Mouse (Mus musculus) layer of hippocampus, adult 9-11 months (tissue): ENCODE measurements around the gene Fbxl8.
"Not testable (repeated sequence)": the region's sequence is repeated elsewhere in the genome, so short reads cannot be mapped to it uniquely, and the experiment has no call there.

Source experiments
- DNase-seq: peaks from one replicate; pipeline ENCODE4 v3.0.0; 2022

The Fbxl8 gene

DNA sequence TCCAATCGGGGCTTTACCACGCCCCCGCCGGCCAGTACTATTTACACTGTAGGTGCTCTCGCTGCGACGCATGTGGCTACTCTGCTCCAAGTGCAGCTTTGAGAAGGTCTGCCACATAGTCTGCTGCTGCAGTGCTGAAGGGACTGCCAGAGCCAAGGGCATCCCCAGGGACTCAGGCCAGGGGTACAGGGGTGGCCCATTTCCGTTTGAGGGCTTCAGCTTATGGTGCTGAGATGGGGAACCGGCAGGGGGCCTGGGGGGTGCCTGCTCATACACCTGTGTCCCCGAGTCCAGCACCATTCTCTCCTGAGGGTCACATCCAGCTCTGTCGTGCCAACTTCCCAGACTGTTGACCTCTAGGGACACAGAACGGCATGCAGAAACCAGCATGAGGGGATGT is 21.1 kb downstream of the Fbxl8 start:
- DNase-seq, result no peak

GRCm38 (mm10) chr8:105286907-105287306 is 22.5 kb downstream of the Fbxl8 start:
- no peak for DNase-seq

- DNase-seq, result no peak
These were observed 23.8 kb downstream of the Fbxl8 start for GRCm38 (mm10) chr8:105288231-105288630.

DNA sequence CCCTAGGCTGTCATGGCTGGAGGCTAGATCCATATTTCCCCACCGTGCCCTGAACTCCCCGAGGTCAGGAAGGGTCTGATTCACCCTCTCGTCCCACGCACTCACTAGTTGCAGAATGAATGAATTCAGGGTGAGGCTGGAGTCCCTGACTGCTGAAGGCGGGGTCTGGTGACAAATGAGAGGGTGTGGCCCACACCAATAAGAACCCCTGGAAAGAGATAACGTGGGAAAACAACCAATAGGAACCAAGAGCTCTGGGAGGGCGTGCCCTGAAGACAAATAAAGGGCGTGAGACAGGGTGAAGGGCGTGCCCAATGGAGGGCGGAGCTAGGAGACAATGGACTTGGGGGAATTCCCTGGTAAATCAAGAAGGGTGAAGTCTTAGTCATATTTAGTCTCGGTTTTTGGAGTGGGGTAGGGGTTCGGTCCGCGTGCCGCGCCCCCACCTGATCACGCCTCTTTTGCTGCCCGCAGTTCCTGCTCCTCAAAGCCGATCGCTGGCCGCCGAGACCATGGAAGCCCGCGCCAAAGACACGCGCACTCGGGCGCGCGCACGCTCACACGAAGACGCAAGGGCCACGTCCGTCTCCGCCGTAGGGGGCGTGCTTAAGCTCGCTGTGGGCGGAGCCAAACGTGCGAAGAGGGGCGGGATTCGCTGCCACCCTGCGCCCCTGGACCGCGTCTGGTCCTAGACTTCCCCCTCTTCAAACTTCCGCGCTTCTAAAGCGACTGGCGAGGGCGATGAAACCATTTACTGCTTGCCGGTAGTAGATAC is 24.7 kb downstream of the Fbxl8 start:
- DNase-seq, result peak; percentile 95

DNA sequence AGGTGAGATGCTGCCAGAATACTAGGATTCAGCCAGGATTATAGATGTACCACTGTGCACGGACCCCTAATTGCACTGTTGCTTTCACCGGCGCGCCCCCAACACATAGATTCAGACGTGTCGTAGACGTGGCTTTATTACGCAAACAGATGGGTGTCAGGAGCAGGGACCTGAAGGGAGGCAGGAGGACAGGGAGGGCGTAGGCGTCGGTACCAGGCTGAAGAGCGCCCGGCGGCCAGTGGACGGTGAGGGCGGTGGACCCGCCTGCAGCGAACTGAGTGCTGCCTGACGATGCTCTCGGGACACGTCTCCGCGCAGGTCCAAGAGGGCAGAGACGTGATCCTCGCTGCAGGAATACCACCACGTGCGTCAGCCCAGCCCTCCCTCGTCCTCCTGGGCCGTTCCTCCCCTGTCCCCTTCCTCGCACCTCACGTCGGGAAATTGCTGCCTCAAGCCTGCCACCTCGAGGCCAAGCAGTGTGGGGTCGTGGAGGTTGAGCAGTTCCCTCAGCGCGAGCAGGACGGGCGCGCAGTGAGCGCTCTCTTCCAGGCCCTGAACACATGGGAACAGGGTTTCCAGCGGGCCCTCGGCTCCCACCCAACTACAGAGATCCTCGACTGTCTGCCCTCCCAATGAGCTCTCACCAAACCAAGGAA is 25.5 kb downstream of the Fbxl8 start, which contains the start of gene 4931428F04Rik:
TSS of gene 4931428F04Rik (minus strand) at position 60 of the 656 bp plus-strand sequence.
- DNase-seq, result peak; percentile 54

GRCm38 (mm10) chr8:105290554-105291314 is 26.3 kb downstream of the Fbxl8 start:
- peak; percentile 74 for DNase-seq

- DNase-seq, result not testable (repeated sequence)
These were observed 26.9 kb downstream of the Fbxl8 start for GRCm38 (mm10) chr8:105291364-105291763.

DNA sequence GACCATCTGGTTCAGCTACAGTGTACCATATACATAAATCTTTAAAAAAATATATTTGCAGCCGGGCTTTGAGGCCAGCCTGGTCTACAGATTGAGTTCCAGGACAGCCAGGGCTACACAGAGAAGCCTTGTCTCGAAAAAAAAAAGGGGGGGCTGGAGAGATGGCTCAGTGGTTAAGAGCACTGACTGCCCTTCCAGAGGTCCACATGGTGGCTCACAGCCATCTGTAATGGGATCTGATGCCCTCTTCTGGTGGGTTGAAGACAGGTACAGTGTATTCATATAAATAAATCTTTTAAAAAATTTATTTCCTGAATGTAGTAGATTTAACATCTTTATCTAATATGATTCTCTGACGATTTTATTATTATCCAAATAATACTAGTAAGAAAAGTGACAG is 27.4 kb downstream of the Fbxl8 start:
- not testable (repeated sequence) for DNase-seq

DNA sequence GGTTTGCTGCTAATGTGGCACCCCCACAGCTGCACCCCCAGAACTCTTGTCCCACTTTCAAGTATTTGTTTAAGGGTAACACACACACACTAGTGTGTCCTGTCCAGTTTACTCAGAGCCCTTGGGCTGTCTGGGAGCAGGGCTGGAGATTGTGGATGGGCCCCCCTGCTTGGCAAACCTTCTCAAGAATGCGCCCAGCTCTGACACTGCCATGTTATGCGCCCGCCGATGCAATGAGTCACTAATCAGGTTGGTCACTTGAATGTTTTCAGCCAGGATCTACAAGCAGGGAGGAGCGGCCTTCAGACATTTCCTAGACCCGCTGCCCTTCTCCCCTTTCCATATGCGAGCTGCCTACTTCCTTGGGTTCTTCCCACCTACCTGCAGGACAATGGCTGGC is 28.0 kb downstream of the Fbxl8 start:
- no peak for DNase-seq

- no peak for DNase-seq
These were observed 29.0 kb downstream of the Fbxl8 start for GRCm38 (mm10) chr8:105293405-105293804.

GRCm38 (mm10) chr8:105294776-105295175 is 30.3 kb downstream of the Fbxl8 start:
- DNase-seq, result no peak

DNA sequence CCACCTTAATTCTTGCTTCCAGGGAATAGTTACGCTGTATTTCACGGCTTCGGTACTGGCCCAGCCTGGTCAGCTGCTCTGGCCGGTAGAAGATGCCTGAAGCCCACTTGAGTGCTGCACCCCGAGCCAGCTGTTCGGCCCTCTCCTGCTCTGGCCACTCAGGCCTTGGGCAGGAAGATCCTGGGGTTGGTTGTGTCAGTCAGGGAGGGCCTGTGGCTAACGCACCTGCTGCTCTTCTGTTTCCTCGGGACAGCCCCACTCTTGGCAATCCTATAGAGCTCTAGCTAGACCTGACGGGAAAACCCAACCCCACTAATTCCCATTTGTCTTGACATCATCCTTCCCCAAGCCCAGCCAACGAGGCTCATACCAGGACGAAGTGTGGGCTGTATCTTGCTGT is 30.8 kb downstream of the Fbxl8 start:
- DNase-seq, result no peak

GRCm38 (mm10) chr8:105295895-105296573 is 31.6 kb downstream of the Fbxl8 start, which contains the start of gene Exoc3l:
Exoc3l (minus strand) TSS chr8:105296101.
- DNase-seq, result no peak

DNA sequence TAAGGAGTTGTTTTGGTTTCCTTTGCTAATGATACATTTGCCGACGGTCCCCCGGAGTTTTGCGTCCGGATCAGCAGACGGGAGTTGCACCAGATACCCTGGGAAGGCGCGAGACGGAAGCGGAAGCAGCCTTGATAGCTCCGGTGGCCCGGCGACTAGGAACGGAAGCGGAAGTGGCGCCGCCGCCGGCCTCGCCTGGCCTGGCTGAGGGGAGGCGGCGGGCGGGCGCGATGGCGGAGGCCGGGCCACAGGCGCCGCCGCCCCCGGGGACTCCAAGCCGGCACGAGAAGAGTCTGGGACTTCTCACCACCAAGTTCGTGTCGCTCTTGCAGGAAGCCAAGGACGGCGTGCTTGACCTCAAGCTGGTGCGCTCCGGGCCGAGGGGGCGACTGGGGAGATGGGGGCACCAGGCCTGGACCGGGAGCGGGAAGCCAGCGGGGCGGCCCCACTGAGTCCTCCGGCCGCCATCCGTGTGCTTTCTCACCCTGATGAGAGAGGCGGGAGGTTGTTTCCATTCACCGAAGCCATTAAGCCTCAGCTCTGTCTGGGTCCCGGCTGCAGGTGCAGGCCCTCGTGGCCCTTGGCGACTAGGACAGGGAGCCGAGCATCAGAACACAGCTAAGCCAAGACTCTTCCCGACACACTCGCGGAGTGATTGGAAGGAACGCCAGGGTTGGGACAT is 33.2 kb downstream of the Fbxl8 start, which contains the start of gene E2f4:
TSS of gene E2f4 (plus strand) at position 153 of the 682 bp plus-strand sequence.
- peak; percentile 94 for DNase-seq

DNA sequence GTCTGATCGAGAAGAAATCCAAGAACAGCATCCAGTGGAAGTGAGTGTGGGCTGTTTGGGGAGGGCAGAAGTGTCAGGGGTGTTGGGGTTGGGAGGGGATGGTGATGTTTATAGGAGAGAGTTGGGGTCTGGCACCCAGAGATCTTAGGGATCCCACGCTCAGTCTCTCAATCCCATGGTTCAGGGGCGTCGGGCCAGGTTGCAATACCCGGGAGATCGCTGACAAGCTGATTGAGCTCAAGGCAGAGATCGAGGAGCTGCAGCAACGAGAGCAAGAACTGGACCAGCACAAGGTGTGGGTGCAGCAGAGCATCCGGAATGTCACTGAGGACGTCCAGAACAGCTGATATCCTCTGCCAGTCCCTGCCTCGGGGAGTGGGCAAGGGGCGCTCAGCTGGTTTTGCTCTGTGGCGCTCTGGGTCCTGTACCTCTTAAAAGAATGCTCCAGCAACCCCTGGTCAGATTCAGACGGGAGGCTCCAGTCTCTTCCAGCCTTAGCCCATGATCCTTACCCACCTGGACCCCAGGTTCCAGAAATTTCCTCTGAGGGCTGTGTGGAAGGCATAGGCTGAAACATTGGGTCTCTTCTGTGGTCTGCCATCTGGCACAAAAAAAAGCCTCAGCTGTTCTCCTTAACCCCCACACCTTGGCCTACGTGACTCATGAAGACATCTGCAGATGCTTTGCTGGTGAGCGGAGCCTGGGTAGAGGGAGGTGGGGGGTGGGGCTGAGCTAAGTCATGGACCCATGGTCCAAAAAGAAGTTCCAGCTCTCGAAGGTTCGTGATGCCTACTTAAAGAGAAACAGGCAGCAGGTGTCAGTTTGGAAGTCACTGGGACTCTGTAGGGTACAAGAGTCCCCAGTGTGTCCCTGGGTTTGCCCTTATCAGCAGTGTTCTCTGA is 34.2 kb downstream of the Fbxl8 start:
- no peak for DNase-seq

- DNase-seq, result no peak
These were observed 35.5 kb downstream of the Fbxl8 start for GRCm38 (mm10) chr8:105299962-105300361.

DNA sequence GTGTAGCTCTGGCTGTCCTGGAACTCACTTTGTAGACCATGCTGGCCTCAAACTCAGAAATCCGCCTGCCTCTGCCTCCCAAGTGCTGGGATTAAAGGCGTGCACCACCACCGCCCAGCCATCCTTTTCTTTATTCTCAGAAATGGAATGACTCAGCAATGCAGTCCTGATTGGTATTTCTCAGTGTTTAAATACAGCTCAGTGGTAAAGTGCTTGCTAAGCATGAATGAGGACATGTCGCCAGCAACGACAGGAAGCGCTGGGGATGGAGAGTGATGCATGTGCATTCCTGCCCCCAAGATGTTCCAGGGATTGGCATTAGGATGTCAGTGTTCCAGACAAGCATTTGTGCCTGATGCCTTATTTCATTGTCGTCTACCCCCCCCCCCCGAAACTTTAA is 38.9 kb downstream of the Fbxl8 start:
- no peak for DNase-seq

GRCm38 (mm10) chr8:105303874-105304273 is 39.4 kb downstream of the Fbxl8 start:
- DNase-seq, result no peak

DNA sequence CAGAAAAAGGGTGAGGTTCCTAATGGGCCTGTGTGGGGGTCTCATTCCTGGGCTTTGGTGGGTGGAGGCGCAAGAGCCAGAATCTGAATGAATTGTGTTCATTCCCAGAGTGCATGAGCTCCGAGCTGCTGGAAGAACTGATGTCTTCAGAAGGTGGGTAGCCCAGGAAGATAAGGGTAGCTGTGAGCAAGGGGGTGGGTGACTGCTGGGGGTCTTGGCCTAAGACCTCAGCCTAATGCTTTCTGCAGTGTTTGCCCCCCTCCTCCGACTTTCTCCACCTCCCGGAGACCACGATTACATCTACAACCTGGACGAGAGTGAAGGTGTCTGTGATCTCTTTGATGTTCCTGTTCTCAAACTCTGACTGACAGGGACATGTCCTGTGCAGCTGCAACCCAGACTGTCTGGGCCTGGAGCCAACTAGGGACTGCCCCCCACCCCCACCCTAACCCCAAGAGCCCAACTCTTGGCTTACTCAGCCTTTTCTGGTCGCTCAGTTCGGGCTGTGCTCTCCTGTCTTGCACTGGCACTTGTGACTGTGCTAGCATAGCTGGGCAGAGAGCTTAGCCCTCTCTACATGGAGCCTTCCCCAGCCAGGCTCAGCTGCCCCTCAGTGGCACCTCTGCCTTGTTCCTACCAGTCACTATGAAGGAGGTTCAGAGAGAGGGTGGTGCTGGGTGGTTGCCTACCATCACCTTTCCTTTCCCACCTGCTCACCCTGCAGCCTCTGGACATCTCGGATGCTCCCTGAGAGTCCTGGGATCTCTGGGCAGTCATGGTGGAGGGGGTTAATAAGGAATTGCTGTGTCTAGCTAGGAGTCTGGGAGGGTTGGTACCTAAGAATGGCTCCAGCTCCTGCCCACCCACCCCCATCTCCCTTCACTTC is 40.1 kb downstream of the Fbxl8 start:
- no peak for DNase-seq
